Mouse (Mus musculus): Measurements from ENCODE around the gene Kank1. TPM values are rescaled to one million over a fixed set of nuclear protein-coding genes. Genes with fewer than 3 reads are reported as not detected.
A peak's percentile ranks its signal among the peaks of the same experiment; 100 is the strongest.

The Kank1 gene
- polyA plus RNA-seq, 1 experiment from 2014 or later, result 13.5 TPM

- no peak for ATAC-seq (ENCODE audit: low FRiP score, low read depth)
- Histone ChIP-seq H3K9ac (no peak overlapping the region), H3K4me1 (no peaks in the 10 kb centered on the region), H3K9me3 (no peaks in the 10 kb centered on the region), H3K27me3 (replicated peaks) (0 out of 2 replicates have a peak, but pooled peaks cover 1% of the 10 kb centered on the region), H3K4me2 (replicated peaks) (no peak overlapping the region), H3K4me3 (no peak overlapping the region), H3K27ac (no peak overlapping the region), H3K36me3 (no peaks in the 10 kb centered on the region)
- WGBS, result 70% methylated on average over 4 of the region's 4 CpGs
Measured at GRCm38 (mm10) chr19:25230058-25230974, 6.5 kb upstream of the Kank1 start.

GRCm38 (mm10) chr19:25230975-25231334, 5.8 kb upstream of the Kank1 start:
- Histone ChIP-seq H3K27ac (no peak overlapping the region), H3K36me3 (no peaks in the 10 kb centered on the region), H3K9ac (no peak overlapping the region), H3K4me2 (replicated peaks) (no peak overlapping the region), H3K27me3 (replicated peaks) (0 out of 2 replicates have a peak, but pooled peaks cover 4% of the 10 kb centered on the region), H3K4me3 (no peak overlapping the region), H3K9me3 (no peaks in the 10 kb centered on the region), H3K4me1 (no peaks in the 10 kb centered on the region)
- no peak for ATAC-seq (ENCODE audit: low FRiP score, low read depth)
- 32% methylated on average over 4 of the region's 4 CpGs for WGBS

GRCm38 (mm10) chr19:25232032-25232431, 4.7 kb upstream of the Kank1 start:
- Histone ChIP-seq H3K27me3 (replicated peaks) (0 out of 2 replicates have a peak, but pooled peaks cover 6% of the 10 kb centered on the region), H3K4me1 (no peaks in the 10 kb centered on the region), H3K9ac (no peak overlapping the region), H3K4me2 (replicated peaks) (no peak overlapping the region), H3K27ac (no peak overlapping the region), H3K4me3 (no peak overlapping the region), H3K36me3 (no peaks in the 10 kb centered on the region), H3K9me3 (no peaks in the 10 kb centered on the region)
- WGBS, result 61% methylated on average over 10 of the region's 10 CpGs
- ATAC-seq (ENCODE audit: low FRiP score, low read depth), result no peak

- Histone ChIP-seq H3K27me3 (replicated peaks) (peaks cover 6% of the 10 kb centered on the region; the same call in 1 of the 2 replicates), H3K4me2 (replicated peaks) (peak overlapping the region; percentile 94), H3K9me3 (no peaks in the 10 kb centered on the region), H3K9ac (peak overlapping the region; percentile 48), H3K4me1 (no peaks in the 10 kb centered on the region), H3K27ac (no peak overlapping the region), H3K36me3 (no peaks in the 10 kb centered on the region), H3K4me3 (peak overlapping the region; percentile 53)
- under 1% methylated on average over 35 of the region's 35 CpGs for WGBS
- peak; percentile 10; the same call in 1 of the 2 replicates for ATAC-seq (ENCODE audit: low FRiP score, low read depth)
Measured at GRCm38 (mm10) chr19:25237492-25238040, 791 bp downstream of the Kank1 start.

DNA sequence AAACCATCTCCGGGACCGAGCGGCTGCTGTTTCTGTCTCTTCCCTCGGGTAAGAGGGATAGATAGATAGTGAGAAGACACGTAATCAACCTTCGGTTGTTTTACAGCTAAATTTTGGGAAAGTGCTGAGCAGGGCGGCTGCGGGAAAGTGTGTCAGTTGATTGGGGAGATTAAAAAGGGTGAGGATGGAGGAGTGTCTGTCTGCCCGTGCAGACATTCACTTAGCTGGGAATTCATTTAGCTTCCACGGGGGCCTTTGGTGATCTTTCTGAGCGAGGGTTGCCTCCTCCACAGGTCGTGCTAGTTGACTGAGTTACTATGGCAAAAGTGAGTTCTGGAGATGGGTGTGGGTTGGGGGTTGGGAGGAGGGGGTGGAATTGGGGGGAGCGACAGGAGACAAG, 1.3 kb downstream of the Kank1 start:
- H3K27ac ChIP-seq, result no peak overlapping the region
- H3K4me3 ChIP-seq, result peak overlapping the region; percentile 53; the same call in 1 of the 2 replicates
- peaks cover 6% of the 10 kb centered on the region; the same call in 1 of the 2 replicates for H3K27me3 ChIP-seq (replicated peaks)
- H3K4me2 ChIP-seq (replicated peaks), result peak overlapping the region; percentile 94
- WGBS, result 4% methylated on average over 13 of the region's 13 CpGs
- ATAC-seq (ENCODE audit: low FRiP score, low read depth), result no peak
- no peaks in the 10 kb centered on the region for H3K4me1 ChIP-seq
- no peaks in the 10 kb centered on the region for H3K9me3 ChIP-seq
- no peaks in the 10 kb centered on the region for H3K36me3 ChIP-seq
- H3K9ac ChIP-seq, result no peak overlapping the region

DNA sequence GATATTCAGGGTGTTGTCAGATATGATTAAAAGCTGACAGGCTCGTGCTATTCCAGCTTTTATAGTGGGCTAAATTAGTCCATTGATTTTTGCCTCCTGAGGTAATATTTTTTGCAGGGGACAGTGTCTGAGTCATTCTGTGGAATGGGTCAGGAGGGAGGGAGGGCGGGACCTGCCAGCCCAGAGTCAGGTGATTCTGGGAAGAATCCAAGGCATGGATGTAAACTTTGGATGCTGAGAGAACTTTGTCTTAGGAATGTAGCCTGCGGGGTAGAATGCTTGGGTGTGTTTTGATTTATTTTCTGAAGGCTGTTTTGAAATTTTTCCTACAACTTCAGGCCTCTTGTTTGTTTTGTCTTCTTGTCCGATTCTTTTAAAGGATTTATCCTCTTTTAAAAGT, 6.8 kb downstream of the Kank1 start:
- H3K4me1 ChIP-seq, result no peaks in the 10 kb centered on the region
- no peaks in the 10 kb centered on the region; the same call in 1 of the 2 replicates for H3K27me3 ChIP-seq (replicated peaks)
- no peak for ATAC-seq (ENCODE audit: low FRiP score, low read depth)
- H3K9me3 ChIP-seq, result no peaks in the 10 kb centered on the region
- H3K4me2 ChIP-seq (replicated peaks), result no peak overlapping the region
- no peak overlapping the region for H3K27ac ChIP-seq
- H3K9ac ChIP-seq, result no peak overlapping the region
- 79% methylated on average over 4 of the region's 4 CpGs for WGBS
- H3K4me3 ChIP-seq, result no peak overlapping the region
- no peaks in the 10 kb centered on the region for H3K36me3 ChIP-seq

DNA sequence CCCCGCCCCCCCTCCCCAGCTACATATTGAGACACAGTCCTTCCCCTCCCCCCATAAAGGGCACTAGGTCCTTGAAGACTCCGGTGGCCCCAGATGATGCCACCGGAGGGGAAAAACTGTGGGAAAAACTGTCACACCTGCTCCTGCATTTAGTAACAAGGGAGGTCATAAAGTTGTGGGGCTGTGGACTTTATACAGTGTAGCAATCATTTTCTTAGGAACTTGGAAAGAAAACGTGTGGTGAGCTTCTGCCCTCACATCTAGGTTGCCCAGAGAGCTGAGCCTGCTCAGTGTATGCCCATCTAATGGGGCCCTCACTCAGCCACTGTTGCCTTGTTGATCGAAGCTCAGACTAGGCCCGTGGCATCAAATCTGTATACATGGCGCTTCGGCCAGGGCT, 9.3 kb downstream of the Kank1 start:
- WGBS, result 93% methylated on average over 8 of the region's 8 CpGs

DNA sequence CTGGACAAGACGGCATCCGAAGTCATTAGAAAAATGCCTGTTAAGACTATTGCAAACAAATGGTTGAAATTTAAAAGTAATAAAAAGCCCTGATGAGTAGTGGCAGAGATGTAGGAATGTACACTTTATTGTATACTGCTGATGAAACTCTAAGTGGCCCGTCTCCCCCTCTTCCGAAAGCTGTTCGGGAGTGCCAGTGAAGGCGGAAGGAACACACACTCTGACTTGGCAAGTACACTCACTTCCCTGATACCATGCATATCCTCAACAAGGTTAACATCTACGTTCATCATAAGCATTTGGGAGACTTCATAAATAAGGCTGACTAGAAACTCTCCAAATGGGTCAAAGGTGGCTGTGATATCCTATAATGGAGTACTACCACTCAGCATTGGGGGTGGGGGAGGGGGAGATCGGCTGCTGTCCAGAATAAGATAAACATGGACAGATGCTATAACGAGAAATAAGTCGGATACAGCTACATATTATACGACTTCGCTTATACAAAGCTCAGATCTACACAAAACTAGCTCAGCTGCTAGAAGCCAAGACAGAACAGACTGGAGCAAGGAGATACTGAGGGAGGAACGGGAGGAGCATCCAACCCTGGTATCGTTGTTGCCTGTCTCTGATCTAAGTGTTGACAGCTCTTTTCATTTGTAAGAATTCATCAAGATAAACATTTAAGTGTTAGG, 11.2 kb downstream of the Kank1 start:
- no peak overlapping the region for H3K27ac ChIP-seq
- 90% methylated on average over 14 of the region's 14 CpGs for WGBS
- H3K4me2 ChIP-seq (replicated peaks), result no peak overlapping the region
- H3K9ac ChIP-seq, result no peak overlapping the region
- H3K4me3 ChIP-seq, result no peak overlapping the region
- ATAC-seq (ENCODE audit: low FRiP score, low read depth), result no peak
- H3K9me3 ChIP-seq, result no peaks in the 10 kb centered on the region
- no peaks in the 10 kb centered on the region for H3K4me1 ChIP-seq
- no peaks in the 10 kb centered on the region for H3K27me3 ChIP-seq (replicated peaks)
- H3K36me3 ChIP-seq, result no peaks in the 10 kb centered on the region

More for the DNA sequence above, 9.3 kb downstream of the Kank1 start:
- H3K4me2 ChIP-seq (replicated peaks), result no peak overlapping the region
- no peaks in the 10 kb centered on the region for H3K27me3 ChIP-seq (replicated peaks)
- H3K4me1 ChIP-seq, result no peaks in the 10 kb centered on the region
- no peak overlapping the region for H3K27ac ChIP-seq
- no peak overlapping the region for H3K9ac ChIP-seq
- no peak for ATAC-seq (ENCODE audit: low FRiP score, low read depth)
- H3K36me3 ChIP-seq, result no peaks in the 10 kb centered on the region
- no peaks in the 10 kb centered on the region for H3K9me3 ChIP-seq
- H3K4me3 ChIP-seq, result no peak overlapping the region

- Histone ChIP-seq H3K36me3 (no peaks in the 10 kb centered on the region), H3K9me3 (no peaks in the 10 kb centered on the region), H3K4me3 (no peak overlapping the region), H3K4me1 (no peaks in the 10 kb centered on the region), H3K9ac (no peak overlapping the region), H3K27ac (no peak overlapping the region), H3K27me3 (replicated peaks) (no peaks in the 10 kb centered on the region), H3K4me2 (replicated peaks) (peak overlapping the region; percentile 12; the same call in 1 of the 2 replicates)
- no peak for ATAC-seq (ENCODE audit: low FRiP score, low read depth)
- WGBS, result 23% methylated on average over 13 of the region's 13 CpGs
Measured at GRCm38 (mm10) chr19:25249230-25249629, 12.5 kb downstream of the Kank1 start.

GRCm38 (mm10) chr19:25251610-25252140, 14.9 kb downstream of the Kank1 start:
- ATAC-seq (ENCODE audit: low FRiP score, low read depth), result no peak
- Histone ChIP-seq H3K27ac (no peak overlapping the region), H3K27me3 (replicated peaks) (no peaks in the 10 kb centered on the region), H3K4me1 (no peaks in the 10 kb centered on the region), H3K36me3 (no peaks in the 10 kb centered on the region), H3K4me3 (no peak overlapping the region), H3K4me2 (replicated peaks) (no peak overlapping the region), H3K9me3 (no peaks in the 10 kb centered on the region), H3K9ac (no peak overlapping the region)
- 82% methylated on average over 3 of the region's 3 CpGs for WGBS

- H3K36me3 ChIP-seq, result no peaks in the 10 kb centered on the region
- H3K4me2 ChIP-seq (replicated peaks), result no peak overlapping the region
- H3K9ac ChIP-seq, result no peak overlapping the region
- no peaks in the 10 kb centered on the region for H3K9me3 ChIP-seq
- H3K4me3 ChIP-seq, result no peak overlapping the region
- no peaks in the 10 kb centered on the region for H3K27me3 ChIP-seq (replicated peaks)
- no peaks in the 10 kb centered on the region for H3K4me1 ChIP-seq
- WGBS, result 97% methylated on average over 6 of the region's 6 CpGs
- no peak overlapping the region for H3K27ac ChIP-seq
- ATAC-seq (ENCODE audit: low FRiP score, low read depth), result no peak
Measured at GRCm38 (mm10) chr19:25253198-25253597, 16.4 kb downstream of the Kank1 start.

DNA sequence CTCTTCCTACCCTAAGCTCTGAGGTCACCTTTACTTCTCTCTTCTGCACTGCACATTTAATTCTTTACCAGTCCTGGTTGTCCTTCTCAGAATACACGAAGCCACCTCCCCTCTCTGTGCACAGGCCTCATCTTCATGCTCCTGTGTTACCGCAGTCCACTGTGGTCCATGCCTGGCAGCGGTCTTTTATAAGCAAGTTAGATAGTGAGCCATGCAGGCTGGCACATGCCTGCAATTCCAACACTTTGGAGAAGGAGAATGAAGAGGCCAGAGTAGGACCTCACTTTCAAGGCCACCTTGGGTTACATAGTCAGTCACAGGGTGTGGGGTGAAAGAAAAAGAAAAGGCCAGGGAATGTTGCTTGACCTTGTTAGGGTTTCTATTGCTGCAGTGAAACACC, 16.9 kb downstream of the Kank1 start:
- no peak for ATAC-seq (ENCODE audit: low FRiP score, low read depth)
- 97% methylated on average over 3 of the region's 3 CpGs for WGBS

More for the DNA sequence above, 16.9 kb downstream of the Kank1 start:
- H3K4me2 ChIP-seq (replicated peaks), result no peak overlapping the region
- no peaks in the 10 kb centered on the region for H3K9me3 ChIP-seq
- H3K27me3 ChIP-seq (replicated peaks), result no peaks in the 10 kb centered on the region
- no peaks in the 10 kb centered on the region for H3K4me1 ChIP-seq
- no peaks in the 10 kb centered on the region for H3K36me3 ChIP-seq
- H3K4me3 ChIP-seq, result no peak overlapping the region
- H3K9ac ChIP-seq, result no peak overlapping the region
- no peak overlapping the region for H3K27ac ChIP-seq

Measured in neural tube, embryonic 12.5 days (tissue).